Comparison of ENCODE assay signal across 8 mouse cellular contexts in the genomic region with DNA sequence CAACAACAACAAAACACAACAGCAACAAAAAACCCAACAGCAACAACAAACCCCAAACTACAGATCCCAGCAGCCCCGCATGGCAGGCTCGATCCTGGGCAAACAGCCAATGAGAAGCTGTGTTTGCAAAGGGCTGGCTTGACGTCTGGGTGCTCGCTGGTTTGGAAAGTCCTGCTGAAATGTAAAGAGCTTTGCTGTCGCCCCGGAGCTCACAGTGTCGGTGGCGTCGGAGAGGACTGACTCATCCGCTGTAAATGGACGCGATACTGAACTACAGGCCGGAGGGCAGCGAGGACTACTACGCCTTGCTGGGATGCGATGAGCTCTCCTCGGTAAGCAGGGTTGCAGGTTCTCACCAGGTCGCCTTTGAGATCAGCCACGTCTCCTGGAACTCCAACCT. TPM values are rescaled to one million over a fixed set of nuclear protein-coding genes. Genes with fewer than 3 reads are reported as not detected.
A peak's percentile ranks its signal among the peaks of the same experiment; 100 is the strongest.
DNase-seq lines count a peak whose midpoint lies in the region; ATAC-seq and TF ChIP-seq lines count a peak whose summit lies in the region.

No protein-coding gene starts in this region.

- peak overlapping the region; percentile 71 for H3K4me2 ChIP-seq in heart, embryonic 11.5 days
- H3K4me2 ChIP-seq in kidney, embryonic 16.5 days (replicated peaks; ENCODE audit: low read depth, low read length) = peak overlapping the region; percentile 83

- H3K4me1 ChIP-seq in heart, embryonic 11.5 days (ENCODE audit: control insufficient read depth, insufficient read depth, low read length) = no peaks in the 10 kb centered on the region
- H3K4me1 ChIP-seq in kidney, embryonic 16.5 days (ENCODE audit: insufficient read depth, low read length) = no peaks in the 10 kb centered on the region

- peak; percentile 96 for DNase-seq in brain, embryonic 14.5 days (ENCODE audit: low read depth)
- DNase-seq in liver = peak; percentile 88
- peak; percentile 47 to 63 for DNase-seq in monocyte, adult 2 months (ENCODE audit: low read depth in 1 of 2, low spot score in 2 of 2)
- peak; percentile 47 to 68 for DNase-seq in spleen, postnatal 14 days (ENCODE audit: low spot score in 2 of 2)

- WGBS in heart, embryonic 11.5 days (ENCODE audit: insufficient replicate concordance) = 0% methylated on average over 19 of the region's 19 CpGs
- WGBS in kidney, embryonic 16.5 days = 0% methylated on average over 19 of the region's 19 CpGs

- no peak for TF ChIP-seq CTCF in C2C12 (IDR thresholded peaks at IDR 0.05; ENCODE audit: control insufficient read depth, insufficient read depth, insufficient read length)
- no peak for TF ChIP-seq CTCF in brain, embryonic 14.5 days (IDR thresholded peaks at IDR 0.05; ENCODE audit: borderline replicate concordance, extremely low read depth, insufficient read depth, insufficient read length)

- peak; percentile 81 for ATAC-seq in erythroblast, adult 5-6 weeks (replicated peaks; ENCODE audit: low FRiP score, poor library complexity, severe bottlenecking)
- ATAC-seq in heart, embryonic 11.5 days (replicated peaks; ENCODE audit: insufficient number of reproducible peaks, low FRiP score, low TSS enrichment) = peak; percentile 80
- ATAC-seq in kidney, embryonic 16.5 days (ENCODE audit: low FRiP score, low TSS enrichment) = peak; percentile 81

- no peaks in the 10 kb centered on the region for H3K79me2 ChIP-seq in C2C12 (ENCODE audit: control insufficient read depth, insufficient read depth)

- peak overlapping the region; percentile 62 for H3ac ChIP-seq in C2C12 (ENCODE audit: control insufficient read depth, insufficient read length, low read depth)

- peak overlapping the region; percentile 81 for H3K27ac ChIP-seq in heart, embryonic 11.5 days (ENCODE audit: low read depth, low read length)
- H3K27ac ChIP-seq in kidney, embryonic 16.5 days (ENCODE audit: low read length) = peak overlapping the region; percentile 66

- H3K36me3 ChIP-seq in C2C12 (ENCODE audit: control insufficient read depth, insufficient read depth) = no peaks in the 10 kb centered on the region
- H3K36me3 ChIP-seq in heart, embryonic 11.5 days (ENCODE audit: control insufficient read depth, insufficient read depth, low read length) = no peaks in the 10 kb centered on the region
- H3K36me3 ChIP-seq in kidney, embryonic 16.5 days (ENCODE audit: insufficient read depth, low read length) = no peaks in the 10 kb centered on the region

- no peaks in the 10 kb centered on the region for H3K27me3 ChIP-seq in C2C12 (ENCODE audit: control insufficient read depth, insufficient read depth, insufficient read length)
- no peaks in the 10 kb centered on the region for H3K27me3 ChIP-seq in heart, embryonic 11.5 days (ENCODE audit: control insufficient read depth, insufficient read depth, low read length)
- H3K27me3 ChIP-seq in kidney, embryonic 16.5 days (ENCODE audit: insufficient read depth, low read length) = no peaks in the 10 kb centered on the region

- no peaks in the 10 kb centered on the region for H3K79me3 ChIP-seq in C2C12 (ENCODE audit: low read depth)

- TF ChIP-seq POLR2A in brain, embryonic 14.5 days (IDR thresholded peaks at IDR 0.05; ENCODE audit: borderline replicate concordance, extremely low read depth, insufficient read depth, insufficient read length, poor library complexity, severe bottlenecking) = peak; percentile 24; the same call in 1 of the 2 replicates

- peak overlapping the region; percentile 75 for H3K9ac ChIP-seq in heart, embryonic 11.5 days (ENCODE audit: low read depth, low read length)
- H3K9ac ChIP-seq in kidney, embryonic 16.5 days (replicated peaks; ENCODE audit: low read length) = peak overlapping the region; percentile 71

- no peak overlapping the region for H3K4me3 ChIP-seq in C2C12 (ENCODE audit: insufficient read depth, poor library complexity, severe bottlenecking)
- H3K4me3 ChIP-seq in heart, embryonic 11.5 days (ENCODE audit: low read depth, low read length) = peak overlapping the region; percentile 53
- H3K4me3 ChIP-seq in kidney, embryonic 16.5 days (ENCODE audit: low read length) = peak overlapping the region; percentile 69

- no peaks in the 10 kb centered on the region for H3K9me3 ChIP-seq in heart, embryonic 11.5 days (replicated peaks; ENCODE audit: control insufficient read depth, low read length)
- H3K9me3 ChIP-seq in kidney, embryonic 16.5 days (ENCODE audit: low read length) = no peaks in the 10 kb centered on the region

TF ChIP-seq in C2C12, 6 proteins besides CTCF, POLR2A, EP300 and RAD21:
- TF ChIP-seq MAX (IDR thresholded peaks at IDR 0.05) (no peak), MYOD1 (IDR thresholded peaks at IDR 0.05; ENCODE audit: control insufficient read depth, insufficient read length, low read depth) (no peak), USF1 (IDR thresholded peaks at IDR 0.05; ENCODE audit: low read depth) (no peak)

RNA-seq across cellular contexts. Expression of a gene that starts 4.2 kb away (rescaled TPM):
- polyA plus RNA-seq in C2C12 (2012; fragmentation: generic; extraction: Trizol) = 2.8 TPM
- polyA plus RNA-seq in brain, embryonic 14.5 days (2012; rRNA removed) = 9.3 and 11.5 TPM in 2 replicates
- total RNA-seq in erythroblast, adult 5-6 weeks (2015; ENCODE audit: low replicate concordance) = 2.3 and 4.8 TPM in 2 replicates
- total RNA-seq in erythroblast, adult 5-6 weeks (2017; ENCODE audit: low replicate concordance) = 0.51 and 0.98 TPM in 2 replicates
- 8.6 and 9.2 TPM in 2 replicates for polyA plus RNA-seq in heart, embryonic 11.5 days (2014; fragmentation: Nextera tagmentation; extraction: Ambion mirVana)
- 10.3 and 16.3 TPM in 2 replicates for polyA plus RNA-seq in kidney, embryonic 16.5 days (2015; fragmentation: Nextera tagmentation; extraction: Ambion mirVana)

RNA-seq across cellular contexts. Expression of a gene that starts 4.9 kb away (rescaled TPM):
- polyA plus RNA-seq in C2C12 (2012; fragmentation: generic; extraction: Trizol) = 4.2 TPM
- polyA plus RNA-seq in brain, embryonic 14.5 days (2012; rRNA removed) = 16.4 and 17.2 TPM in 2 replicates
- total RNA-seq in erythroblast, adult 5-6 weeks (2015; ENCODE audit: low replicate concordance) = 18.8 and 21.7 TPM in 2 replicates
- 30.3 and 31.5 TPM in 2 replicates for total RNA-seq in erythroblast, adult 5-6 weeks (2017; ENCODE audit: low replicate concordance)
- polyA plus RNA-seq in heart, embryonic 11.5 days (2014; fragmentation: Nextera tagmentation; extraction: Ambion mirVana) = 5.6 and 6.0 TPM in 2 replicates
- polyA plus RNA-seq in kidney, embryonic 16.5 days (2015; fragmentation: Nextera tagmentation; extraction: Ambion mirVana) = 4.1 and 5.4 TPM in 2 replicates

RNA-seq across cellular contexts. Expression of a gene that starts 35.1 kb away (rescaled TPM):
- not detected for polyA plus RNA-seq in C2C12 (2012; fragmentation: generic; extraction: Trizol)
- not detected in 2 replicates for polyA plus RNA-seq in brain, embryonic 14.5 days (2012; rRNA removed)
- not detected in 2 replicates for total RNA-seq in erythroblast, adult 5-6 weeks (2015; ENCODE audit: low replicate concordance)
- total RNA-seq in erythroblast, adult 5-6 weeks (2017; ENCODE audit: low replicate concordance) = not detected in 2 replicates
- not detected in 2 replicates for polyA plus RNA-seq in heart, embryonic 11.5 days (2014; fragmentation: Nextera tagmentation; extraction: Ambion mirVana)
- polyA plus RNA-seq in kidney, embryonic 16.5 days (2015; fragmentation: Nextera tagmentation; extraction: Ambion mirVana) = not detected in 2 replicates

RNA-seq across cellular contexts. Expression of a gene that starts 43.5 kb away (rescaled TPM):
- polyA plus RNA-seq in C2C12 (2012; fragmentation: generic; extraction: Trizol) = 0.01 TPM
- 0.10 and 0.25 TPM in 2 replicates for polyA plus RNA-seq in brain, embryonic 14.5 days (2012; rRNA removed)
- total RNA-seq in erythroblast, adult 5-6 weeks (2015; ENCODE audit: low replicate concordance) = not detected in 2 replicates
- not detected in 2 replicates for total RNA-seq in erythroblast, adult 5-6 weeks (2017; ENCODE audit: low replicate concordance)
- polyA plus RNA-seq in heart, embryonic 11.5 days (2014; fragmentation: Nextera tagmentation; extraction: Ambion mirVana) = 17.5 and 19.0 TPM in 2 replicates
- 0.49 and 0.55 TPM in 2 replicates for polyA plus RNA-seq in kidney, embryonic 16.5 days (2015; fragmentation: Nextera tagmentation; extraction: Ambion mirVana)
